Mouse (Mus musculus) bone marrow macrophage, adult 2 months (primary cell): ENCODE measurements around the gene Erg28. TPM values are rescaled to one million over a fixed set of nuclear protein-coding genes. Genes with fewer than 3 reads are reported as not detected.

ENCODE experiments used
- H3K27ac ChIP-seq: 2 replicates; pipeline ENCODE4 v1.5.1; 2012; ENCODE audit warnings: low read depth, low read length; ENCODE audit not compliant: insufficient read depth
- H3K4me1 ChIP-seq: 2 replicates; pipeline ENCODE4 v1.6.1; 2012; ENCODE audit warnings: low read length; ENCODE audit not compliant: control insufficient read depth, insufficient read depth
- H3K4me3 ChIP-seq: 2 replicates; pipeline ENCODE4 v1.5.1; 2012; ENCODE audit warnings: mild to moderate bottlenecking, low read length, moderate library complexity; ENCODE audit not compliant: insufficient read depth
- CTCF ChIP-seq: IDR thresholded peaks from 2 replicates; pipeline ENCODE4 v1.5.1; 2012; ENCODE audit warnings: low read depth, mild to moderate bottlenecking, low read length, moderate library complexity
- POLR2A ChIP-seq: IDR thresholded peaks from 2 replicates; pipeline ENCODE4 v1.6.1; 2012; ENCODE audit warnings: mild to moderate bottlenecking, low read depth, low read length, borderline replicate concordance
- polyA plus RNA-seq: library from polyadenylated mRNA; stranded (reverse); fragments of >200 nt; gene quantifications from 2 replicates; pipeline ENCODE4 v1.2.4, GENCODE M21; 2012; ENCODE audit not compliant: missing spikeins, insufficient read depth, insufficient read length

Gene Erg28
- polyA plus RNA-seq, 1 experiment, result 53.4 TPM

DNA sequence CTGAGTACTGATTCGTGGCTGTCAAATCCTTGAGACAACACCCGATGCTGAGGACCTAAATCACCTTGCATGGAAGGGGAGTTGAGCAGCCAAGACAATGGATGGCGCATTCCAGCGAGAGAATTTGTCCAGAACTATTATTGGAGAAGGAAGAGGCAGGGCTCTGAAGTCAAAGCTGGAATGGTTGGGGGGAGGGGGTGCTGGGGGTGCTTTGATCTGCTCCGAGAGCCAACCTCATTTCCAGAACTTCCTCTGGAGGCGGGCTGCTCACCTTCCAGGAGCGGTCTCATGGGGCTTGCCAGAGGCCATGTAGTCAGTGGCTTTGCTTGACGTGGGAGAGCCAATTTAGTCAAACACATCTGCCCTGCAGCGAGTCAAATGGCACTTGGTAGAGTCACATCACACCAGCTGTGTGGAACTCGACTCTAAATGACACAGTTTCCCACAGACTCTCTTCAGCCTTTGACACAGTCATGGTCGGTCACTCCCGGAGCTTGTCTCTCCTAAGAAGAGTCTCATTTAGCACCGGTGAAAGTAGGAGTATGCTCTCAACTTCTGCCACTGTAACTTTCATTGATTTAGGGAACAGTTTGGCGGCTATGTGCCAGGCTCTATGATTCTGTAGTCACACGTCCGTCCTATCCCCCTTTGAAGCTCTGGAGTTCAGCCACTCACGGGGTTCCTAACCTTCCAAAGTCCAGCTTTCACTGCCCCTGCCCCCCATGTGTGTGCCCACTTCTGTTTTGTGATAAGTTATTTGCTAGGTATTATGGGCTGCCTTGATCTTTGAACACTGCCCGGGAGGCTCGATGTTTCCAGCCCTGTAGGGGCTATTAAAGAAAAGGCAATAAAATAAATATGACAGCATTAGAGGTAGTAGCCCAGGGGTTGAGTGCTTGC lies 39.2 kb downstream of the Erg28 start:
- H3K27ac ChIP-seq, result no peak overlapping the region
- H3K4me1 ChIP-seq, result peaks cover 6% of the 10 kb centered on the region; the same call in 1 of the 2 replicates
- TF ChIP-seq POLR2A (no peak), CTCF (no peak)
- H3K4me3 ChIP-seq, result no peak overlapping the region

DNA sequence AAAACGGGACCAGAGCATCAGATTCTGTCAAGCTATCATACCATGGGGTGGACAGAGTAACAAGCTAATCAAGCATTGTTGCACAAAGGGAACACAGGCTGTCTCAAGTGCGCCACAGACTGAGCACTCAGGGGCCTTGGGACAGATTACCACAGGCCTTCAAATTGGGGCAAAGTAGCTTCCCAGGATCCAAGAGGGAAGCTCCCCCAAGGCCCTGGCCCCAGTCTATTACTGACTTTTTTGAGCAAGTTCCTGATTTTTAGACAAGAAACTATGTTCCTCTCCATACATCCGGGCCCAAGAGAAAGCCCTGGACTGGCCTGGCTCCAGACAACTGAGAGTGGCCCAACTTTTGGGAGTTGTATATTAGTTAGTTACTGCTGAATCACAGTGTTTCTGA lies 42.7 kb downstream of the Erg28 start:
- no peak overlapping the region for H3K4me3 ChIP-seq
- no peak for TF ChIP-seq POLR2A
- TF ChIP-seq CTCF, result no peak
- H3K4me1 ChIP-seq, result peaks cover 6% of the 10 kb centered on the region; the same call in 1 of the 2 replicates
- H3K27ac ChIP-seq, result no peak overlapping the region

DNA sequence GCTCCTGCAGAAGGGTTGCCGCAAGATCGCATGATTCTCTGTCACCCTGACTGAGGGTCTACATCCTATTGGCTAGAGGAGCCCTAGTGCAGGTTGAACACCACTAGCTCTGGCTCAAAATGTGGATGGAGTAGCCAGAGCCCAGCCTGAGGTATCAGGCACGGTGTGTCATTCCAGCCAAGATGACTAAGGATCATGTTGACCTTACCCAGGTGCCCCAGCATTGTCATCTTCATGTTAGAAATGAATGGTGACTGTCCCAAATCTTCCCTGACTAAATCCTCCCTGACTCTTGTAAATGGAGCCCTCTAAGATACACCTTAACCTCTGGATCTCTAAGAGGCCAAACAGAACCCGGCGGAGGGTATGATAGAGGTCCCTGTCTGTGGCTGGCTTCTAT lies 44.6 kb downstream of the Erg28 start:
- no peak overlapping the region for H3K4me3 ChIP-seq
- TF ChIP-seq CTCF (no peak), POLR2A (no peak)
- peaks cover 6% of the 10 kb centered on the region; the same call in 1 of the 2 replicates for H3K4me1 ChIP-seq
- no peak overlapping the region for H3K27ac ChIP-seq

DNA sequence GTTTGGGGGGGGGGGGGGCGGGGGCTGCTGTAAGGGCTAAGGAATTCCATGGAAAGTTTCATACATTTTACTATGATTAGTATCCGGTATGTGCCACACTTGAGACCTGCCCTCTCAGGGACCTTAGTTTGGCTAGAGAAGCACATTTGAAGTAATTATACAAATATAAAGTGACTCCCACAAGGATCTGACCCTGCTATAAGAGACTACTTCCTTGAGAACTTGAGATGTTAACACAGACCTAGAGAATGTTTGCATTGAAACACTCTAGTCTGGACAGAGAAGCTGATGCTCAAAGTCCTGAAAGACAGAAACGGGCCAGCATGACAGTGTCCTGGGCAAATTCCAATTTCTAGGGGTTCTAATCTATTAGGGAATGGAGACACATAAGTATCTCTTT lies 45.4 kb downstream of the Erg28 start:
- Histone ChIP-seq H3K4me1 (peaks cover 6% of the 10 kb centered on the region; the same call in 1 of the 2 replicates), H3K27ac (no peak overlapping the region), H3K4me3 (no peak overlapping the region)
- TF ChIP-seq POLR2A (no peak), CTCF (no peak)

DNA sequence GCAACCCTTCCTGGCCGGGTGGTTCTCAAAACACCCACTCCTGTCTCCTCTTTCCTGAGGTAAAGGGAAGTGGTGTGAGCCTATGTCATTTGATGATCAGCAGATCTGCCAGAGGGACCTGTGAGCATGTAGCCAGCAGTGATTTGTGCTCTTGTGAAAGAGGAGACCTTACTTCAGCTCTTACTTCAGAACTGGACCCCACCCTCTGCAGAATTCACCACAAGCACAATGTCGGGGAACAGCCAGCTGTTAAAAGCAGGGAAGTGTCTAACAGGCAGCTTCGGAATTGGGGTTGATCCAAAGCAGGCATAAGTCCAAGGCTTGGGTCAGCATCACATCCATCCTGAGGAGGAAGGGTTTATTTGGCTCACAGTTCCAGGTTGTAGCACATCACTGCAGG lies 53.0 kb downstream of the Erg28 start:
- Histone ChIP-seq H3K27ac (no peak overlapping the region), H3K4me3 (no peak overlapping the region), H3K4me1 (peaks cover 5% of the 10 kb centered on the region)
- TF ChIP-seq POLR2A, result no peak
- no peak for TF ChIP-seq CTCF

DNA sequence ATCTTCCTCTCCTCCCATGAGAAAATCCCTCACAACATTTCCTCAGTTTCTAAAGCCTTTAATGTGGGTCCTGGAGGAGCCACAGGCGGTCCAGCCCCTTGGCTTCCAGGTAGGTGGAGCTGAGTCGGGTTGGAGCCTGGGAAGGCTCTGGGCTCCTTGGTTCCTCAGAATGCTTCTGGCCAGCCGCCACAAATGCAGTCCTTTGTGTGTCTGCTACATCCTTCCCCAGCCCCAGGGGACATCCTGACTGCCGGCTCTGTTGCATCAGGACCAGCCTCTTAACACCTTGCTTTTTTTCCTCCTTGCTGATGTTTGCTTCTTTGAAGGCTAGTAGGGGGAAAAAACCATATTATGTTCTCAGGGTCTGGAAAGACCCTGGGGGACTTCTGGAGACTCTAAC lies 56.6 kb downstream of the Erg28 start:
- no peak overlapping the region for H3K27ac ChIP-seq
- TF ChIP-seq CTCF (no peak), POLR2A (no peak)
- H3K4me1 ChIP-seq, result peaks cover 5% of the 10 kb centered on the region

DNA sequence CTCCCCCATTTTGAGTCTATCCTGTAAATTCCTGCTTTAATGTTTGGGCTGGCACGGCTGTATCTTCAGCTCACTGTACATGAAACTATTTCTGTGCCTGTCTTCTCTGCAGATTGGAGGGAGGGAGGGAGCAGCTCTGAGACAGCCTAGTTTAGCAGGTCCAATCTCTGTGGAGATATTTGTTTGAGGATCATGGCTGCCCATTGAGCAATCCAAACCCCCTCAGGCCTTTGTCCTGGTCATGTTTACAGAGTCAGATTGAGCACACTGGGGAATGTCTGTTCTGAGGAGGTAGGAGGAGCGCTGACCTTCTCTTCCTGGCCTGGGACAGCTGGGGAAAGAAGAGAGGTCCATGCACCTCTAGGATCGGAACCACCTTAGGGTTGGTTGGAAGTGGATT lies 58.1 kb downstream of the Erg28 start:
- no peak for TF ChIP-seq CTCF
- TF ChIP-seq POLR2A, result no peak
- no peak overlapping the region for H3K27ac ChIP-seq

More for the DNA sequence above, 56.6 kb downstream of the Erg28 start:
- no peak overlapping the region for H3K4me3 ChIP-seq

More for the DNA sequence above, 58.1 kb downstream of the Erg28 start:
- peaks cover under 1% of the 10 kb centered on the region; the same call in 1 of the 2 replicates for H3K4me1 ChIP-seq
- H3K4me3 ChIP-seq, result no peak overlapping the region

Other genes starting within 250 kb of the Erg28 start
- 8.8 and 9.5 TPM in 2 replicates for gene Jdp2, start 225.5 kb downstream of the Erg28 start, polyA plus RNA-seq
- gene Batf, start 137.9 kb downstream of the Erg28 start, polyA plus RNA-seq, result 10.9 and 11.9 TPM in 2 replicates
- gene Flvcr2, start 78.0 kb downstream of the Erg28 start, polyA plus RNA-seq, result not detected in 2 replicates
- gene Ttll5, start 109 bp upstream of the Erg28 start, polyA plus RNA-seq, result 7.7 and 12.0 TPM in 2 replicates